Mouse (Mus musculus) embryonic facial prominence, embryonic 15.5 days (tissue): ENCODE results near the gene Mpped2. TPM values are rescaled to one million over a fixed set of nuclear protein-coding genes. Genes with fewer than 3 reads are reported as not detected.

Source experiments
- ATAC-seq: fragments of 200-750 bp; cut with Nextera tagmentation; 2 replicates; pipeline ENCODE4 v1.8.0; 2017; ENCODE audit warnings: low read depth, moderate TSS enrichment; ENCODE audit not compliant: insufficient number of reproducible peaks, low FRiP score, low TSS enrichment
- H3K27ac ChIP-seq: fragments of 300-500 bp; sonication (generic); replicated peaks from 2 replicates; pipeline ENCODE4 v1.5.1; 2015; ENCODE audit warnings: mild to moderate bottlenecking, inconsistent platforms
- H3K27me3 ChIP-seq: fragments of 300-500 bp; sonication (generic); 2 replicates; pipeline ENCODE4 v1.6.1; 2015; ENCODE audit warnings: inconsistent platforms
- H3K36me3 ChIP-seq: fragments of 300-500 bp; sonication (generic); 2 replicates; pipeline ENCODE4 v1.6.1; 2015; ENCODE audit warnings: mild to moderate bottlenecking, inconsistent platforms
- H3K4me1 ChIP-seq: fragments of 300-500 bp; sonication (generic); 2 replicates; pipeline ENCODE4 v1.6.1; 2015; ENCODE audit warnings: inconsistent platforms
- H3K4me2 ChIP-seq: fragments of 300-500 bp; sonication (generic); replicated peaks from 2 replicates; pipeline ENCODE4 v1.6.1; 2015; ENCODE audit warnings: mild to moderate bottlenecking, inconsistent platforms
- H3K4me3 ChIP-seq: fragments of 300-500 bp; sonication (generic); replicated peaks from 2 replicates; pipeline ENCODE4 v1.5.1; 2015; ENCODE audit warnings: mild to moderate bottlenecking, inconsistent platforms
- H3K9ac ChIP-seq: fragments of 300-500 bp; sonication (generic); 2 replicates; pipeline ENCODE4 v1.6.1; 2015; ENCODE audit warnings: inconsistent platforms
- H3K9me3 ChIP-seq: fragments of 300-500 bp; sonication (generic); replicated peaks from 2 replicates; pipeline ENCODE4 v1.6.1; 2016; ENCODE audit warnings: inconsistent platforms
- WGBS: fragments of 180-500 bp; shearing (Covaris S2); methylation state at CpG from one replicate; pipeline ENCODE4 v1.1.7; 2015; 5-methylcytosine and 5-hydroxymethylcytosine counted together
- polyA plus RNA-seq: library from polyadenylated mRNA; unstranded; fragments of >200 nt; fragmentation: Nextera tagmentation; extraction: Ambion mirVana; gene quantifications from 2 replicates; pipeline ENCODE4 v1.2.1, GENCODE M21; 2015

Gene Mpped2
- polyA plus RNA-seq, 1 experiment from 2014 or later: 61.9 TPM

DNA sequence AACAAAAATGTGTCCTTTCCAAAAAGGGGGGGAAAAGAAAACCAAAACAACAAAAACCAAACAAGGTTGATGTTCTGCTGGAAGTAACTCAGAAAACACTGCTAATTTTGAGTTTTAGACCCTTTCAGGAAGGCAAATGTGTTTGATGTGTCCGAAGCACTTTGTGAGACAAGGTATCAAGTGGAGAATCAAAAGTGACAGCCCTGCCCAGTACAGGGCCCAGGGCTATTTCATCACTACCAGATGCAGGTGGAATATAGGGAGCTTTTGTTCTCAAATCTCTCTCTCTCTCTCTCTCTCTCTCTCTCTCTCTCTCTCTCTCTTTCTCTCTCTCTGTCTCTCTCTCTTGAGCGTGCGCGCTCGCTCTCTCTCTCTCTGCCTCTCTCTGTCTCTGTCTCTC, 140.1 kb downstream of the Mpped2 start:
- Histone ChIP-seq H3K27me3 (no peaks in the 10 kb centered on the region), H3K4me1 (peaks cover 37% of the 10 kb centered on the region), H3K9ac (no peak overlapping the region), H3K36me3 (no peaks in the 10 kb centered on the region), H3K9me3 (no peaks in the 10 kb centered on the region), H3K4me2 (no peak overlapping the region), H3K4me3 (no peak overlapping the region), H3K27ac (no peak overlapping the region)
- no peak for ATAC-seq
- WGBS: 71% methylated on average over 5 of the region's 5 CpGs

DNA sequence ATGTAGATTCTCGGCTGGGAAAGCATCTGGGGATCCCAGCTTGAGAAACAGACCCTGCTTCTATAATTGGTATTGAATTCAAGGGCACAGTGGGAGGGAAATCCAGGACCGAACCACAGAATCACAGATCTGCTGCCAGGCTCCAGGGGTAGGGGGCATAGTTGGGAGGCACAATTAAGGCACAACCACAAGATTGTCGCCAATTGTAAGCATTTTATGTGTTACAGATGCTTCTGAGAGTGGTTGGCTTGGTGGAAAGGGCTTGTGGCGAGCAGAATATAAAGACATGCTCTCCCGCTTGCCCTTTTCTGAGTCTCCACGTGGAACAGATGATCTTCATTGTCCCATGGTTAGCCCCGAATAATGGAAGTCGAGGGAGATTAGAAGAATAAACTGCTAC, 142.3 kb downstream of the Mpped2 start:
- Histone ChIP-seq H3K27ac (no peak overlapping the region), H3K9me3 (no peaks in the 10 kb centered on the region), H3K4me3 (no peak overlapping the region), H3K9ac (no peak overlapping the region), H3K36me3 (no peaks in the 10 kb centered on the region), H3K27me3 (no peaks in the 10 kb centered on the region), H3K4me2 (no peak overlapping the region), H3K4me1 (peaks cover 20% of the 10 kb centered on the region)
- WGBS: 45% methylated on average over 8 of the region's 8 CpGs
- no peak for ATAC-seq

DNA sequence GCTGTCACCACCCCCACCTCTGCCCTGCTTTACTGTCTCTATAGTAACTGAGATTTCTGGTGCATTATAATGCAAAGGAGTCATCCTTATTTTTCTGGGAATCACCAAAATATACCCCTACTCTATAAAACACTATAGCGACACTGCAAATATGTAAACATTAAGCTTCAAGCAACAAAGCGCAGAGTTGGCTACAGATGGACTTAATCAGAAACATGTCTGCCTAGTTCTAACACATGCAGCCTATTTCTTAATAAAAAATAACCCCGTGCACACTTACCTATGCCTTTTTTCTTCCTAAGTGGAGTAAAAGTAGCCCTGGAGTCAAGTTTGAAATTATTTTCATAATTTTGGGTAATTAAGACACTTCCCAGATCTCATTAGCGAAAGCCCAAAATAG, 144.2 kb downstream of the Mpped2 start:
- peaks cover 20% of the 10 kb centered on the region for H3K4me1 ChIP-seq
- no peaks in the 10 kb centered on the region for H3K9me3 ChIP-seq
- ATAC-seq: no peak
- H3K36me3 ChIP-seq: no peaks in the 10 kb centered on the region
- no peak overlapping the region for H3K9ac ChIP-seq
- H3K4me2 ChIP-seq: no peak overlapping the region
- H3K27ac ChIP-seq: peak overlapping the region; percentile 59; the same call in 1 of the 2 replicates
- no peaks in the 10 kb centered on the region for H3K27me3 ChIP-seq
- no peak overlapping the region for H3K4me3 ChIP-seq
- WGBS: 42% methylated on average over 4 of the region's 4 CpGs

DNA sequence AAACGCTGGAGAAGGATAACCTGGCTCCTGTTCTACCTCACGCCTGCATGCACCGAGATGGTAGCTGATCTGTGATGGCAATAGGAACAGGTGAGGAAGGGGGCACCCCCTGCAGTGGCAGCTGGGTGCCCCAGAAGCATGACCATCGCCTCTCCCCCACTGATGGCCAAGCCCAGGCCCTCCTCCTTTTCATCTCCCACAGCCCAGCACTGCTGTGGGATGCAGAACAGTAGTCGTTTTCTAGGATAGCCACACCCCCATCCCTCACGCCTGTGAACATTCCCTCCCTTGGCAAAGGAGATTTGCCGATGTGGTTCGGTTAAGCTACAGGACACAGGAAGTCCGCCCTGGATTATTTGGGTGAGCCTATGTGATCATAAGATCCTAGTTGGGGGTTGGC, 151.1 kb downstream of the Mpped2 start:
- Histone ChIP-seq H3K4me3 (no peak overlapping the region), H3K36me3 (no peaks in the 10 kb centered on the region), H3K27ac (no peak overlapping the region), H3K9me3 (no peaks in the 10 kb centered on the region), H3K9ac (no peak overlapping the region), H3K4me1 (peaks cover 17% of the 10 kb centered on the region), H3K27me3 (no peaks in the 10 kb centered on the region), H3K4me2 (no peak overlapping the region)
- 65% methylated on average over 9 of the region's 9 CpGs for WGBS
- no peak for ATAC-seq

DNA sequence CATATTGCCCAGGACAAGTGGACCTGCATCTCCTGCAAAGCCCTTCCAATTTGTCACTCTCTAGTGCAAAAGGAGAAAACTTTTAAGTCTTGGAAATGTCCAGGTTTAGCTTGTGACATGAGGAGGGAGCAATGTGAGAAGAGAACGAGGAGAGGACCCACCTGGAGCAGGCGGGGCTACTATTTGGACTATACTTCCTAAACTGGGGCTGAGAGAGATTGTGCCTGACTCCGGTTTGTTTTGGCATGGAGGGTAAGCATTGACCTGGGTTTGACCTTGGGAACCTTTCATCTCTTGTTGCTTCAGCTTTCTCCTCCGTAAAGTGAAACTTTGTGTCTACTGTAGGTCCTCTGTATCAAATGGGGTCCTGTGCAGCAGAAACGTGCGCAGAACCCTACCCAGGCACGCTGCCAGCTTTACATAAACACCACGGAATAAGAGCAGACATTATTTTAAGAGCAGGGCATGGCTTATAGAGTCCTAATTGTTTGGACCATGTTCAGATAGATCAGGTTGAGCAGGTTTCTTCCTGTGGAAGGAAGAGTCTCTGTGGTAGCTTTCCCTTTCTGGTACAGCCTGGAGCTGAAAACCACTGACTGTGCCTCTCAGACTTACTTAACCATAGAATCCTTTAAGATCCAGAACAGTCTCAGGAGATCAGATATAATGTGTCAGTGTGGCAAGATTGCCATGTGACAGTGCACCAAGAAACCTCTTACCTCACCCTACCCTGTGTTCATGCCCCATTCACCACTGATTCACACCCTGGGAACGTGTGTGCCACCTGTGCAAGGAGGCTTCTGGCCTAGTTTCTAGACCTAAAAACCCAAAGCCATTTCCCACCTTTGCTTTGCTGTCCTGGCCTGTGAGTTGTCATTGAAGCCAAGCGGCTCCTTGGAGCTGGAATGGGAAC, 152.0 kb downstream of the Mpped2 start:
- WGBS: 48% methylated on average over 10 of the region's 10 CpGs
- peak overlapping the region; percentile 60; the same call in 1 of the 2 replicates for H3K27ac ChIP-seq
- H3K4me2 ChIP-seq: no peak overlapping the region
- no peaks in the 10 kb centered on the region for H3K9me3 ChIP-seq
- peak; percentile 69 for ATAC-seq
- peaks cover 17% of the 10 kb centered on the region for H3K4me1 ChIP-seq
- H3K27me3 ChIP-seq: no peaks in the 10 kb centered on the region
- no peak overlapping the region for H3K4me3 ChIP-seq
- H3K36me3 ChIP-seq: no peaks in the 10 kb centered on the region
- no peak overlapping the region for H3K9ac ChIP-seq

DNA sequence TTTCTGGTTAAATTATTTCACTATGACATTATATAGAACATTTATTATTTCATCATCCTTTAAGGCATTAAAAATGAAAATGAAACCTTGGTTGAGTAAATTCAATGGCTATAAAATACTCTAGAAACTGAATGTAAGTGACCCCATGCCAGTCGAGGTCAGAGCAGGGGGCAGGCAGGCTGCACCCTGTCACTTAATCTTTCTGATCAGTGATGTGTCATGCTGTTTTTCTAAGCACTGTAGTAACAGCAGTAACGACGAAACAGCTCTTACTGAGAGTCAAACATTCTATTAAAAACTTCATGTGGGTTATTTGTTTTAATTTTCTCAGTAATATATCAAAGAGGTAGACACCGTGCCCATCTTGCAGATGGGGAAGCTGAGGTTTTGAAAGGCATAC, 153.4 kb downstream of the Mpped2 start:
- 53% methylated on average over 4 of the region's 4 CpGs for WGBS
- no peak overlapping the region for H3K4me2 ChIP-seq
- no peak overlapping the region for H3K27ac ChIP-seq
- H3K4me1 ChIP-seq: peaks cover 19% of the 10 kb centered on the region
- no peaks in the 10 kb centered on the region for H3K27me3 ChIP-seq
- no peaks in the 10 kb centered on the region for H3K9me3 ChIP-seq
- no peak overlapping the region for H3K4me3 ChIP-seq
- H3K36me3 ChIP-seq: no peaks in the 10 kb centered on the region
- no peak overlapping the region for H3K9ac ChIP-seq
- no peak for ATAC-seq

DNA sequence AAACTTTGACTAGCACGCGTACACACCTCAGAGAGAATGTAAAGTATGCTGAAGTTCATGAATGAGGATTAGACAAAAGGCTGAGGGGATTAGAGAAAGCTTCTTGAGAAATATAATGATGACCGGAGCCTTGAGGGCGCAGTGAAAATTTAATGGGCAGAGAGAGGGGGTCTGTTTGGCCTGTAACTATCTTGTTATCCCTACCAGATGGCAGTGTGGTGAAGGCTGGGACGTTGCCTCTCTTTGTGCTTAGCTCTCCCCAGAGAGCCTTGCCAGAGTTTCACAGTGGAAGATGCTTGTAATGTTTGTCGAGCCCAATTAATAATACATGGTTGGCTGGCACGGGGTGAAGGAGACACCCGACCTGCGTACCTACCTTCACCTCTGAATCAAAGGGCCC, 156.3 kb downstream of the Mpped2 start:
- Histone ChIP-seq H3K27me3 (no peaks in the 10 kb centered on the region), H3K4me3 (no peak overlapping the region), H3K9me3 (no peaks in the 10 kb centered on the region), H3K4me1 (peaks cover 20% of the 10 kb centered on the region), H3K27ac (no peak overlapping the region), H3K9ac (no peak overlapping the region), H3K4me2 (no peak overlapping the region), H3K36me3 (no peaks in the 10 kb centered on the region)
- no peak for ATAC-seq
- 66% methylated on average over 9 of the region's 9 CpGs for WGBS

DNA sequence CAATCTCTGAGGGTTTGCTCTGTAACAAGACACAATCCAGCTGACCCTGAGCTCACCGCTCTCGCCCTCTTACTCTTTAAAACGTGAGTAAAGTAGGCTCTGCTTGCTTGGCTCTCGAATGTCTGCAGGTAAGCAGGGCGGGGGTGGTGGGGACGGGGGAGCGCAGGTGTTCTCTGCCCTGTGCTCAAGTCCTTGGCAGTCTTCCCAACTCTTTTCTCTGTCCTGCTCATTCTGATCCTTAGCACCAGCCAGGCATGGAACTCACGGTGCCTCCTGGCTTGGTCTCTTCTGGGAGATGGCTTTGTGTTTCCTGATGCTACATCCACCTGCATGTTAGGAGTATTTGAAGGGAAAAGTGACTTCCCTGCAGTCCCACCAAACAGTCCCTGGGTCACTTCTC, 158.4 kb downstream of the Mpped2 start:
- Histone ChIP-seq H3K4me1 (peaks cover 28% of the 10 kb centered on the region), H3K9ac (no peak overlapping the region), H3K36me3 (no peaks in the 10 kb centered on the region), H3K9me3 (no peaks in the 10 kb centered on the region), H3K27ac (no peak overlapping the region), H3K4me2 (no peak overlapping the region), H3K27me3 (no peaks in the 10 kb centered on the region), H3K4me3 (no peak overlapping the region)
- ATAC-seq: no peak
- 66% methylated on average over 8 of the region's 8 CpGs for WGBS

DNA sequence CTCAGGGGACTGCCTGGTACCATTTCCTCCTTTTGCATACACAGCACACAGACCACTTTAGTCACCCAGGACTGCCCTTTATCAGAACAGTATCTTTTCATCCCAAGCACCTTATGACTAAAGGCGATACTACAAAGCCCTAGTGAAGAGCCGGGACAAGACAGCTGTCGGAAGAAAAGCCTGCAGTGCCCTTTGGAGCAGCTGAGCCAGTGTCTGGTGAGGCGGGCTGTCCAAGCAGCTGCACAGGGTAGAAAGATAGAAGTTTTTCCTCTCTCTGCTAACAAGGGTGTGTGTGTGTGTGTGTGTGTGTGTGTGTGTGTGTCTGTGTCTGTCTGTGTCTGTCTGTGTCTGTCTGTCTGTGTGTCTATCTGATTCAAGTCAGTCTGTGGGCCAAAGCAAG, 161.1 kb downstream of the Mpped2 start:
- ATAC-seq: no peak
- 58% methylated on average over 4 of the region's 4 CpGs for WGBS
- Histone ChIP-seq H3K36me3 (no peaks in the 10 kb centered on the region), H3K4me3 (no peak overlapping the region), H3K9me3 (no peaks in the 10 kb centered on the region), H3K4me1 (peaks cover 47% of the 10 kb centered on the region), H3K27me3 (no peaks in the 10 kb centered on the region), H3K27ac (peak overlapping the region; percentile 34; the same call in 1 of the 2 replicates), H3K9ac (no peak overlapping the region), H3K4me2 (no peak overlapping the region)

DNA sequence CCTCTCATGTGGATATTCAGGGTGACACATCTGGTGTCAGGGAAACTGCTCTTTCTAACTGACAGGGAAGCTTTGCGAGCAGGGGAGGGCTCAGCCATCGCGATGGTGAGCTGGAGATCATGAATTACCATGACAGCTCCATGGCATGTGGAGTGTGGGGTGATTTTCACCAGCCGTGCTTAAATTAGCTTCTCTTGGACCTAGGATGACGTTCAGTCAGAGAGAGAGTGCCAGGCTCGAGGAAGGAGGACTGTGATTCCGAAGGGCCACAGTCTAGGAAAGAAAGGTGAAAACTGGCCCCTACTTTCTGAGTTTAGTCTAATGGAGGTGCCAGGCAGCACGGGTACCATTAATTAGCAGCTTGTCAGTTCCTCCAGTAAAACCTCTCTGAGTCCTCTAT, 161.7 kb downstream of the Mpped2 start:
- H3K36me3 ChIP-seq: no peaks in the 10 kb centered on the region
- no peaks in the 10 kb centered on the region for H3K27me3 ChIP-seq
- peaks cover 47% of the 10 kb centered on the region for H3K4me1 ChIP-seq
- WGBS: 32% methylated on average over 8 of the region's 8 CpGs
- no peak overlapping the region for H3K4me2 ChIP-seq
- no peak for ATAC-seq
- no peak overlapping the region for H3K9ac ChIP-seq
- no peak overlapping the region for H3K4me3 ChIP-seq
- peak overlapping the region; percentile 34; the same call in 1 of the 2 replicates for H3K27ac ChIP-seq
- no peaks in the 10 kb centered on the region for H3K9me3 ChIP-seq

DNA sequence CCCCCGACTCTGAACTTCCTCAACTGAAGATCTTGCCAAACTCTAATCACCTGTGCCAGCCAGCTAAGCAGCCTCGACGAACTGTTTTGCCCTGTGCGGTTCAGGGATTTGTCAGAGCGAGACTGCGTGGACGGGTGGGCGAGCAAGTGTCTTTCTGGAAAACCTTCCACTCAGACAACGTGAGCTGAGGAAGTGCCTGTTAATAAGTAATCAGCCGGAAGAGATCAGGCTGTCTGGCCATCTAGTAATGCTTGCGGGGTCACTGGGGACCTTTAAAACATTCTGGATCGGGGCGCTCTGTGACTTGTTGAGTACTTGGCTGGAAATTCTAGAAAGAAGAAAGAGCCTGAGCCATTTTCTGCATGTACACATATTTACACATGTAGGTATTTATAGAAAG, 162.1 kb downstream of the Mpped2 start:
- Histone ChIP-seq H3K36me3 (no peaks in the 10 kb centered on the region), H3K9ac (no peak overlapping the region), H3K4me1 (peaks cover 47% of the 10 kb centered on the region), H3K27me3 (no peaks in the 10 kb centered on the region), H3K27ac (0 out of 2 replicates have a peak overlapping the region, but pooled peaks have one; percentile 7), H3K4me3 (no peak overlapping the region), H3K4me2 (no peak overlapping the region), H3K9me3 (no peaks in the 10 kb centered on the region)
- WGBS: 58% methylated on average over 13 of the region's 13 CpGs
- no peak for ATAC-seq
